ENCODE assay signal across 8 mouse cellular contexts in the genomic region with DNA sequence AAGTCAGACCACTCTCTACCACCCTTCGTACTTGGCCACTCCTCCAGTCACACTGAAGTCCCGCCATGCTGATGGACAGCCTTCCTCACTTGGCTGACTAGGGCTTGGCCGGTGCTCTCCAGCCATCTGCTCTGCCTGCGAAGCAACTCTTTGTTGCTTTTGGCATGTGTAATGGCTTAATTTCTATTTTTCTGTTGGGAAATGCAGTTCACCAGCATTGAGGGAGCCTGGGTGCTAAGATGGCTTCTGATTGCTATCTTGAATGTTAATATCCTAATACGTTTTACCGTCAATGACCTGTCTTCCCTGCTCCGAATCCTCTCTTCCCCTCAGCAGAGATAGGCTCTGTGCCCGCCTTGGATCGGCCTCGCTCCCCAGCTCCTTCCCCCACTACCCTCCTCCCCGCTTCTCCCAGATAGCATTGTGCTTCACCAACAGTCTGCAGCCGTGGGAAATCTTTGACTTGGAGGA.
A peak's percentile ranks its signal among the peaks of the same experiment; 100 is the strongest.
DNase-seq lines count a peak whose midpoint lies in the region; ATAC-seq and TF ChIP-seq lines count a peak whose summit lies in the region.
"Had no signal": no experiment of that assay in that cellular context is flagged by ENCODE, and none has a peak within 500 bp of the region (broad histone marks: within the 10 kb centered on the region; RNA-seq: fewer than 3 reads in every experiment).

No protein-coding gene starts in this region.

- H3K27ac ChIP-seq in lung, embryonic 15.5 days: peak overlapping the region; percentile 91
- H3K27ac ChIP-seq in heart, embryonic 13.5 days (replicated peaks): peak overlapping the region; percentile 86
- H3K27ac ChIP-seq: limb, embryonic 12.5 days had no signal

- peak; percentile 69; the same call in 1 of the 2 replicates for ATAC-seq in lung, embryonic 15.5 days (ENCODE audit: borderline replicate concordance, extremely low read depth, low FRiP score, low TSS enrichment)
- no peak for ATAC-seq in heart, embryonic 13.5 days (ENCODE audit: extremely low read depth, insufficient number of reproducible peaks, low FRiP score, low TSS enrichment)
- no peak for ATAC-seq in erythroid progenitor cell, adult 5-6 weeks (replicated peaks; ENCODE audit: low FRiP score, poor library complexity, severe bottlenecking)

- no peak overlapping the region for H3K9ac ChIP-seq in lung, embryonic 15.5 days
- no peak overlapping the region for H3K9ac ChIP-seq in heart, embryonic 13.5 days
- H3K9ac ChIP-seq: limb, embryonic 12.5 days had no signal

- 0 out of 2 replicates have a peak overlapping the region, but pooled peaks have one; percentile 2 for H3K4me3 ChIP-seq in lung, embryonic 15.5 days
- H3K4me3 ChIP-seq in lung, adult 2 months (replicated peaks; ENCODE audit: extremely low read depth, low read depth, low read length): no peak overlapping the region
- H3K4me3 ChIP-seq in heart, embryonic 13.5 days: peak overlapping the region; percentile 19; the same call in 1 of the 2 replicates
- H3K4me3 ChIP-seq: limb, embryonic 12.5 days had no signal

- peaks cover 47% of the 10 kb centered on the region for H3K4me1 ChIP-seq in lung, embryonic 15.5 days
- peaks cover 21% of the 10 kb centered on the region for H3K4me1 ChIP-seq in lung, adult 2 months (ENCODE audit: control insufficient read depth, insufficient read depth, low read length)
- H3K4me1 ChIP-seq in heart, embryonic 13.5 days: peaks cover 71% of the 10 kb centered on the region

- DNase-seq in lung, adult 2 months: no peak
- DNase-seq in cerebellum, adult 9-11 months: peak; percentile 87
- peak; percentile 57 for DNase-seq in ovary, postnatal 36 days (ENCODE audit: low spot score)
- DNase-seq in left cerebral cortex, adult 11 months (ENCODE audit: low spot score): no peak

- 31% methylated on average over 12 of the region's 12 CpGs for WGBS in lung, embryonic 15.5 days
- 53% methylated on average over 12 of the region's 12 CpGs for WGBS in lung, adult 2 months
- 39% methylated on average over 12 of the region's 12 CpGs for WGBS in heart, embryonic 13.5 days

- no peaks in the 10 kb centered on the region for H3K27me3 ChIP-seq in lung, embryonic 15.5 days
- no peaks in the 10 kb centered on the region for H3K27me3 ChIP-seq in heart, embryonic 13.5 days (replicated peaks)
- H3K27me3 ChIP-seq: limb, embryonic 12.5 days had no signal

- no peak for TF ChIP-seq POLR2A in lung, adult 2 months (IDR thresholded peaks at IDR 0.05; ENCODE audit: borderline replicate concordance, extremely low read depth, low read depth, low read length)

- peak overlapping the region; percentile 42 for H3K4me2 ChIP-seq in lung, embryonic 15.5 days
- H3K4me2 ChIP-seq in heart, embryonic 13.5 days: peak overlapping the region; percentile 58
- H3K4me2 ChIP-seq: limb, embryonic 12.5 days had no signal

- H3K36me3 ChIP-seq in lung, embryonic 15.5 days: no peaks in the 10 kb centered on the region
- H3K36me3 ChIP-seq in heart, embryonic 13.5 days: no peaks in the 10 kb centered on the region
- H3K36me3 ChIP-seq: limb, embryonic 12.5 days had no signal

- H3K9me3 ChIP-seq in lung, embryonic 15.5 days: no peaks in the 10 kb centered on the region
- no peaks in the 10 kb centered on the region for H3K9me3 ChIP-seq in heart, embryonic 13.5 days
- H3K9me3 ChIP-seq: limb, embryonic 12.5 days had no signal

- TF ChIP-seq CTCF in lung, adult 2 months (IDR thresholded peaks at IDR 0.05; ENCODE audit: insufficient read depth, low read length): no peak

Comparison
In these comparisons a context has a peak if more than half of its experiments do, and no peak if none do; other contexts are left out.
1. DNase-seq: peak in cerebellum, adult 9-11 months (single experiment) and ovary, postnatal 36 days (single experiment); none in lung, adult 2 months (single experiment) and left cerebral cortex, adult 11 months (single experiment).